Mouse (Mus musculus) neural tube, embryonic 13.5 days (tissue): ENCODE results near the gene Ccdc130. TPM values are rescaled to one million over a fixed set of nuclear protein-coding genes. Genes with fewer than 3 reads are reported as not detected.

Source experiments
- ATAC-seq: fragments of 200-750 bp; cut with Nextera tagmentation; 2 replicates; pipeline ENCODE4 v1.8.0; 2017; ENCODE audit warnings: low read depth, mild to moderate bottlenecking, moderate TSS enrichment, moderate library complexity
- H3K27ac ChIP-seq: fragments of 300-500 bp; sonication (generic); replicated peaks from 2 replicates; pipeline ENCODE4 v1.5.1; 2015; ENCODE audit warnings: moderate library complexity, mild to moderate bottlenecking, inconsistent platforms
- H3K27me3 ChIP-seq: fragments of 300-500 bp; sonication (generic); 2 replicates; pipeline ENCODE4 v1.6.1; 2015; ENCODE audit warnings: mild to moderate bottlenecking, inconsistent platforms
- H3K36me3 ChIP-seq: fragments of 300-500 bp; sonication (generic); 2 replicates; pipeline ENCODE4 v1.6.1; 2015; ENCODE audit warnings: mild to moderate bottlenecking, inconsistent platforms
- H3K4me1 ChIP-seq: fragments of 300-500 bp; sonication (generic); replicated peaks from 2 replicates; pipeline ENCODE4 v1.6.1; 2015; ENCODE audit warnings: inconsistent platforms
- H3K4me2 ChIP-seq: fragments of 300-500 bp; sonication (generic); 2 replicates; pipeline ENCODE4 v1.6.1; 2015; ENCODE audit warnings: inconsistent platforms, mild to moderate bottlenecking, moderate library complexity
- H3K4me3 ChIP-seq: fragments of 300-500 bp; sonication (generic); 2 replicates; pipeline ENCODE4 v1.5.1; 2015; ENCODE audit warnings: mild to moderate bottlenecking, inconsistent platforms
- H3K9ac ChIP-seq: fragments of 300-500 bp; sonication (generic); 2 replicates; pipeline ENCODE4 v1.6.1; 2015; ENCODE audit warnings: moderate library complexity, mild to moderate bottlenecking, inconsistent platforms
- H3K9me3 ChIP-seq: fragments of 300-500 bp; sonication (generic); 2 replicates; pipeline ENCODE4 v1.6.1; 2016; ENCODE audit warnings: inconsistent platforms
- WGBS: fragments of 180-500 bp; shearing (Covaris S2); methylation state at CpG from one replicate; pipeline ENCODE4 v1.1.7; 2015; 5-methylcytosine and 5-hydroxymethylcytosine counted together
- polyA plus RNA-seq: library from polyadenylated mRNA; unstranded; fragments of >200 nt; fragmentation: Nextera tagmentation; extraction: Ambion mirVana; gene quantifications from 2 replicates; pipeline ENCODE4 v1.2.1, GENCODE M21; 2015

Gene Ccdc130
- polyA plus RNA-seq, 1 experiment from 2014 or later = 23.3 TPM

- peak overlapping the region; percentile 95 for H3K4me3 ChIP-seq
- H3K27ac ChIP-seq = peak overlapping the region; percentile 73
- peak overlapping the region; percentile 97 for H3K9ac ChIP-seq
- H3K36me3 ChIP-seq = peaks cover 40% of the 10 kb centered on the region
- H3K4me2 ChIP-seq = peak overlapping the region; percentile 96
- no peaks in the 10 kb centered on the region for H3K9me3 ChIP-seq
- ATAC-seq = no peak
- H3K4me1 ChIP-seq = peaks cover 43% of the 10 kb centered on the region
- WGBS = 26% methylated on average over 10 of the region's 10 CpGs
- H3K27me3 ChIP-seq = no peaks in the 10 kb centered on the region
Measured at GRCm38 (mm10) chr8:84235746-84236409, 34.3 kb downstream of the Ccdc130 start.

- Histone ChIP-seq H3K4me2 (no peak overlapping the region), H3K27ac (no peak overlapping the region), H3K4me1 (peaks cover 42% of the 10 kb centered on the region), H3K9me3 (no peaks in the 10 kb centered on the region), H3K27me3 (no peaks in the 10 kb centered on the region), H3K9ac (peak overlapping the region; percentile 26; the same call in 1 of the 2 replicates), H3K36me3 (peaks cover 69% of the 10 kb centered on the region), H3K4me3 (no peak overlapping the region)
- 92% methylated on average over 2 of the region's 2 CpGs for WGBS
- ATAC-seq = no peak
Measured at GRCm38 (mm10) chr8:84233055-84233454, 37.1 kb downstream of the Ccdc130 start.

DNA sequence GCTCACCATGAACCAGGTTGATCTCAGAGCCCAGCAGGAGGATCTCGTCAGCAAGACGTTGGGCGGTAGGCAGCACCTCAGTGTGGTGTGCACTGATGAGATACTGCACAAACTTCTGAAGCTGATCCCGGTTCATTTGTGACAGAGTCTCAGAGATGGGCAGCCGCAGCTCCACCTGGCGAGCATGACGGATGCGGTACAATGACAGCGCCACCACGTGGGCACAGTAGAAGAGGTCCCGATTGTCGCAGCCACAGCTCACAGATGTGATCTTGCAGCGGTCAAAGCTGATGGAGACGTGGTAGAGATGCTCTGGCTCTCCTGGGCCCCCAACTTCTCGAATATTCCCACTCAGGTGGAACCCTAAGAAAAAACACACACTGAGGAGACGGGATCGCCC lies 39.4 kb downstream of the Ccdc130 start:
- Histone ChIP-seq H3K9me3 (no peaks in the 10 kb centered on the region), H3K27ac (no peak overlapping the region), H3K4me1 (peaks cover 30% of the 10 kb centered on the region), H3K36me3 (peaks cover 92% of the 10 kb centered on the region), H3K9ac (no peak overlapping the region), H3K4me3 (no peak overlapping the region), H3K4me2 (no peak overlapping the region), H3K27me3 (no peaks in the 10 kb centered on the region)
- no peak for ATAC-seq
- WGBS = 81% methylated on average over 17 of the region's 17 CpGs

GRCm38 (mm10) chr8:84223322-84224029 lies 46.7 kb downstream of the Ccdc130 start:
- no peak overlapping the region for H3K27ac ChIP-seq

GRCm38 (mm10) chr8:84222566-84223165 lies 47.5 kb downstream of the Ccdc130 start:
- no peak overlapping the region for H3K4me2 ChIP-seq
- no peaks in the 10 kb centered on the region for H3K9me3 ChIP-seq
- 97% methylated on average over 9 of the region's 9 CpGs for WGBS
- no peak overlapping the region for H3K9ac ChIP-seq
- H3K4me1 ChIP-seq = no peaks in the 10 kb centered on the region
- no peak overlapping the region for H3K4me3 ChIP-seq
- peaks cover 98% of the 10 kb centered on the region for H3K36me3 ChIP-seq
- ATAC-seq = no peak
- no peaks in the 10 kb centered on the region for H3K27me3 ChIP-seq
- H3K27ac ChIP-seq = no peak overlapping the region

More at GRCm38 (mm10) chr8:84223322-84224029, 46.7 kb downstream of the Ccdc130 start:
- Histone ChIP-seq H3K4me3 (no peak overlapping the region), H3K4me2 (no peak overlapping the region), H3K9ac (no peak overlapping the region), H3K36me3 (peaks cover 98% of the 10 kb centered on the region), H3K9me3 (no peaks in the 10 kb centered on the region), H3K4me1 (no peaks in the 10 kb centered on the region), H3K27me3 (no peaks in the 10 kb centered on the region)
- 0 out of 2 replicates have a peak, but pooled peaks have one; percentile 33 for ATAC-seq
- 81% methylated on average over 21 of the region's 21 CpGs for WGBS

GRCm38 (mm10) chr8:84220105-84220504 lies 50.1 kb downstream of the Ccdc130 start:
- Histone ChIP-seq H3K9me3 (no peaks in the 10 kb centered on the region), H3K27ac (no peak overlapping the region), H3K27me3 (no peaks in the 10 kb centered on the region), H3K9ac (no peak overlapping the region), H3K36me3 (peaks cover 98% of the 10 kb centered on the region), H3K4me1 (no peaks in the 10 kb centered on the region), H3K4me3 (no peak overlapping the region), H3K4me2 (no peak overlapping the region)
- WGBS = 88% methylated on average over 7 of the region's 7 CpGs
- ATAC-seq = no peak

- H3K36me3 ChIP-seq = peaks cover 98% of the 10 kb centered on the region
- 99% methylated on average over 5 of the region's 5 CpGs for WGBS
- H3K9me3 ChIP-seq = no peaks in the 10 kb centered on the region
- H3K4me3 ChIP-seq = no peak overlapping the region
- H3K4me1 ChIP-seq = no peaks in the 10 kb centered on the region
- no peak overlapping the region for H3K4me2 ChIP-seq
- no peak overlapping the region for H3K27ac ChIP-seq
- H3K27me3 ChIP-seq = no peaks in the 10 kb centered on the region
- no peak overlapping the region for H3K9ac ChIP-seq
- ATAC-seq = no peak
Measured at GRCm38 (mm10) chr8:84218143-84218542, 52.0 kb downstream of the Ccdc130 start.

- Histone ChIP-seq H3K9ac (no peak overlapping the region), H3K4me3 (no peak overlapping the region), H3K4me2 (no peak overlapping the region), H3K27ac (no peak overlapping the region), H3K4me1 (no peaks in the 10 kb centered on the region), H3K9me3 (no peaks in the 10 kb centered on the region), H3K27me3 (no peaks in the 10 kb centered on the region), H3K36me3 (peaks cover 98% of the 10 kb centered on the region)
- no peak for ATAC-seq
- WGBS = 94% methylated on average over 11 of the region's 11 CpGs
Measured at GRCm38 (mm10) chr8:84217206-84217605, 53.0 kb downstream of the Ccdc130 start.

GRCm38 (mm10) chr8:84213277-84213676 lies 56.9 kb downstream of the Ccdc130 start:
- H3K27ac ChIP-seq = no peak overlapping the region
- H3K27me3 ChIP-seq = no peaks in the 10 kb centered on the region
- H3K4me2 ChIP-seq = no peak overlapping the region
- peaks cover 83% of the 10 kb centered on the region for H3K36me3 ChIP-seq
- H3K4me3 ChIP-seq = no peak overlapping the region
- H3K4me1 ChIP-seq = peaks cover 24% of the 10 kb centered on the region
- WGBS = 94% methylated on average over 4 of the region's 4 CpGs
- H3K9me3 ChIP-seq = no peaks in the 10 kb centered on the region
- ATAC-seq = no peak
- H3K9ac ChIP-seq = no peak overlapping the region

- H3K27me3 ChIP-seq = no peaks in the 10 kb centered on the region
- H3K36me3 ChIP-seq = peaks cover 70% of the 10 kb centered on the region
- H3K4me1 ChIP-seq = peaks cover 33% of the 10 kb centered on the region
- no peak for ATAC-seq
- no peak overlapping the region for H3K4me2 ChIP-seq
- no peak overlapping the region for H3K9ac ChIP-seq
- 92% methylated on average over 31 of the region's 31 CpGs for WGBS
- H3K27ac ChIP-seq = no peak overlapping the region
- H3K4me3 ChIP-seq = no peak overlapping the region
- H3K9me3 ChIP-seq = no peaks in the 10 kb centered on the region
Measured at GRCm38 (mm10) chr8:84211881-84212563, 58.2 kb downstream of the Ccdc130 start.

DNA sequence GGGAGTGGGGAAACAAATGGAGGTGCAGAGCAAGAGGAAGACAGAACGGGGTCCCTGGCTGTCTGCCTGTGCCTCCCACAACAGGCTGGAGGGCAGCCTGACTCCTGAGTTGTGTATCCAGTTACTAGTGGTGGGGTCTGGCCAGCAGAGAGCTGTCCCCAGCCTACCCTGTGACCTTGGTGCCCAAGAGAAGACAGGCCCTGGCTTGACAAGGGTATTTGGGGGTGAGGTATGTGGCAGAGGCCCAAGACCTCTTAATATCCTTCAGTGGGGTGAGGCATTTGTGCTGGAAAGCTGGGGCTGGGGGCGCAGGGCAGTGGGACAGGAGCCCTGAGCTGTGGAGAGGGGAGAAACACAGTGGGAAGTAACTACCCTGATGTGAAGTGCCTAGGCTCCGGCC lies 59.0 kb downstream of the Ccdc130 start:
- Histone ChIP-seq H3K9me3 (no peaks in the 10 kb centered on the region), H3K36me3 (peaks cover 62% of the 10 kb centered on the region), H3K27ac (no peak overlapping the region), H3K4me2 (no peak overlapping the region), H3K27me3 (no peaks in the 10 kb centered on the region), H3K4me3 (no peak overlapping the region), H3K9ac (no peak overlapping the region), H3K4me1 (peaks cover 33% of the 10 kb centered on the region)
- no peak for ATAC-seq
- 89% methylated on average over 3 of the region's 3 CpGs for WGBS
